Mouse (Mus musculus) bone marrow, adult 2 months (tissue): Measurements from ENCODE around the gene Pard3. TPM values are rescaled to one million over a fixed set of nuclear protein-coding genes. Genes with fewer than 3 reads are reported as not detected.

Experiments
- H3K27ac ChIP-seq: fragments of 200-500 bp; 2 replicates; pipeline ENCODE4 v1.5.1; 2012; ENCODE audit warnings: low read depth, mild to moderate bottlenecking, control low read depth, inconsistent platforms, low read length; ENCODE audit not compliant: control insufficient read depth, poor library complexity, insufficient read depth
- H3K4me1 ChIP-seq: fragments of 200-500 bp; 2 replicates; pipeline ENCODE4 v1.6.1; 2011; ENCODE audit warnings: low read length; ENCODE audit not compliant: control insufficient read depth, insufficient read depth
- H3K4me3 ChIP-seq: fragments of 200-500 bp; replicated peaks from 2 replicates; pipeline ENCODE3; 2011; ENCODE audit warnings: mild to moderate bottlenecking, low read depth, low read length, control low read depth; ENCODE audit not compliant: control insufficient read depth
- CTCF ChIP-seq: fragments of 200-500 bp; IDR thresholded peaks from 2 replicates; pipeline ENCODE4 v1.5.1; 2011; ENCODE audit warnings: low read length, control low read depth; ENCODE audit not compliant: control insufficient read depth, insufficient read depth
- POLR2A ChIP-seq: fragments of 200-500 bp; IDR thresholded peaks from 2 replicates; pipeline ENCODE4 v1.6.1; 2011; ENCODE audit warnings: low read depth, mild to moderate bottlenecking, control low read depth, low read length, borderline replicate concordance; ENCODE audit not compliant: control insufficient read depth
- WGBS: fragments of 180-500 bp; shearing (Covaris S2); methylation state at CpG from one replicate; pipeline ENCODE4 v1.1.7; 2018; 5-methylcytosine and 5-hydroxymethylcytosine counted together
- polyA plus RNA-seq: library from polyadenylated mRNA; stranded (reverse); fragments of >200 nt; gene quantifications from 2 replicates; pipeline ENCODE4 v1.2.4, GENCODE M21; 2011; ENCODE audit warnings: low replicate concordance; ENCODE audit not compliant: missing spikeins, insufficient read depth, insufficient read length

The Pard3 gene
- polyA plus RNA-seq, 1 experiment = 3.8 TPM

DNA sequence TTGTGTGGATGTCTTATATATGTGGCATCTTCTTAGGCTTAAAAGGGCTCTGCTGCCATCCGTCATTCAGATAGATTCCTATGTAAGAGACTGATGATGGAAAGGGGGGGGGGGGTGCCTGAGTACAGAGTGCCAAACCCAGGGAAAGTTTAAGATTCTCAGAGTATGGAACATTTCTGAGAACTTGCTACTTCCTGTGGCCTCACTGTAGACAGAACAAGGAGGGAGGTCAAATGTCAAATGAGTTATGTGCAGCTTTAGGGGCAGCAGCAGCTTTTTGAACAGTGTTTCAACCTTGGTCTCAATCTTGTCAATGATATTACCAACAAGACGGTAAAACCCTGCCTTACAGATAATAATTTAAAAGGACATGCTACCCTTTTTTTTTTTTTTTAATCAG, 367.5 kb downstream of the Pard3 start:
- WGBS = 79% methylated on average over 2 of the region's 2 CpGs
- H3K4me3 ChIP-seq = no peak overlapping the region

GRCm38 (mm10) chr8:127435975-127436374, 372.3 kb downstream of the Pard3 start:
- H3K4me1 ChIP-seq = peaks cover 3% of the 10 kb centered on the region; the same call in 1 of the 2 replicates
- no peak overlapping the region for H3K27ac ChIP-seq
- 83% methylated on average over 6 of the region's 6 CpGs for WGBS
- TF ChIP-seq POLR2A = no peak
- no peak for TF ChIP-seq CTCF
- H3K4me3 ChIP-seq = no peak overlapping the region

More for the DNA sequence above, 367.5 kb downstream of the Pard3 start:
- TF ChIP-seq CTCF (no peak), POLR2A (no peak)
- Histone ChIP-seq H3K27ac (no peak overlapping the region), H3K4me1 (no peaks in the 10 kb centered on the region)

GRCm38 (mm10) chr8:127437613-127438235, 374.0 kb downstream of the Pard3 start:
- Histone ChIP-seq H3K4me3 (no peak overlapping the region), H3K27ac (no peak overlapping the region), H3K4me1 (peaks cover 5% of the 10 kb centered on the region; the same call in 1 of the 2 replicates)
- 66% methylated on average over 5 of the region's 5 CpGs for WGBS
- TF ChIP-seq CTCF (no peak), POLR2A (no peak)

DNA sequence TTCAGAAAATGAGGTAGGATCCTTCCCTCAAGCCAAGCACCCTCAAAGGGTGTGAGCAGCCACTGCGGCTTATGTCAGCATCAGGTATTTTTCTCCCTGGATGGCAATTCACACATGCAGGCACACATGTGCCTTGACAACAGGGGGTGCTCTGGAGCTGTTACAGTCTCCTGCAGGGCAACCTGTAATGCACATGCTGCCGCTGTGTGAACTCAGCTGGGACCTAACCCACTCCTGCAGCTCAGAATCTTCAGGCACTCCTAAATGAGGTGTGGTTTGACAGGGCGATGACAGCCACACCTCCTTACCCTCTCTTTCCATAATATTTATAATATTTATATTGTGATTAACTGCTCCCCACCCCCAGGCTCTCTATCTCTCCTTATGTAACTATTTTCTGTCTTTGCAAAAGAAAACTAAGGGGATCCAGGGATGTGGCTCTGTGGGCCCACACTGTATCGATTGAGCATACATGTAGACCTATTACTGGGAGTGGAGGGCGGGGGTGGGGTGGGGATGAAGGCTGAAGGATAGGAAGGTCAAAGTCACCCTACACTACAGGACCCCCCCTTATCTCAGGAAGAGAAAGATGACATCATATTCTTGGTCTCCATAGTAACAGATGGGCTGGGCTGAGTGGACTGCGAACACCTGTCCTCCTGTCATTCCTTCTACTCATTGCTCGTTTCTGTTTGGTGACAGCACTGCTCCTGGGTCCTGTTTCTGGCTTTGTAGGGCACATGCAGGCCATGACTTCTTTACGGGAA, 375.1 kb downstream of the Pard3 start:
- Histone ChIP-seq H3K4me3 (no peak overlapping the region), H3K4me1 (peaks cover 6% of the 10 kb centered on the region; the same call in 1 of the 2 replicates), H3K27ac (no peak overlapping the region)
- TF ChIP-seq POLR2A (no peak), CTCF (peak; percentile 41; the same call in 1 of the 2 replicates)
- 75% methylated on average over 8 of the region's 8 CpGs for WGBS

DNA sequence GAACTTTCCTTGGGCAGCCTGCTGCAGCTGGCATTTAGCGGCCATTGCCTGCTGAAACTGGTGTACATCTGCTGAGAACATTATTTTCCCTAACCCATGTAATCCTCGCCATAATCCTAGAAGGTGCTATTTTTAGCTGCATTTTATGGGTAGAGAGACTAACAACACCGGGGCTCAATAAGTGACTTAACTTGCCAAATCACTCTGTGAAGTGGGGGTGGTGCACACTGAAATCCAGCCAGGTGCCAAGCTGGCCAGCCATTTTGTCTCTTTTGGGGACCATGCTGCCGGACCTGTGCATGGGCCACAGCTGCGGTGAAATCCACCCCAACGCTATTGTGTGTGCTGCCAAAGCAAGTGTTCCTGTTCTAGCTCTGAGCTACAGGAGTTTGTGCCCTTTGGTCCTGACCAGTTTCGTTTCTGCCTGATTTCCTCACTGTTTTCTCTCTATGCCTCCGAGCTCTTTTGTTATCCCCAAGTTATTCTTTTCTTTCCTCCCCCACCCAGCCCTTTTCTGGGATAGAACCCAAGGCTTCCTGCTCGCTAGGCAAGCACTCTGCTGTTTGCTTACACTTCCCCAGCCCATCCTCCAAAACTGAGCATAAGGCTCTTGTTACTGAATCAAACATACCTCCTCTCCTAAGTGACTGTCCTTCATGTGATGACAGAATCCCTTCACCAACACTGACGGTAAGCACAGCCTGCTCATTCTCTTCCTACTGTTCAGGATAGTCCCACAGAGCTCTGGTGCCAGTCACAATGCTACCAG, 375.9 kb downstream of the Pard3 start:
- Histone ChIP-seq H3K4me1 (peaks cover 6% of the 10 kb centered on the region; the same call in 1 of the 2 replicates), H3K27ac (no peak overlapping the region), H3K4me3 (no peak overlapping the region)
- TF ChIP-seq CTCF = no peak
- no peak for TF ChIP-seq POLR2A
- WGBS = 58% methylated on average over 10 of the region's 10 CpGs

GRCm38 (mm10) chr8:127440161-127440833, 376.6 kb downstream of the Pard3 start:
- TF ChIP-seq CTCF (no peak), POLR2A (no peak)
- peaks cover 6% of the 10 kb centered on the region; the same call in 1 of the 2 replicates for H3K4me1 ChIP-seq

DNA sequence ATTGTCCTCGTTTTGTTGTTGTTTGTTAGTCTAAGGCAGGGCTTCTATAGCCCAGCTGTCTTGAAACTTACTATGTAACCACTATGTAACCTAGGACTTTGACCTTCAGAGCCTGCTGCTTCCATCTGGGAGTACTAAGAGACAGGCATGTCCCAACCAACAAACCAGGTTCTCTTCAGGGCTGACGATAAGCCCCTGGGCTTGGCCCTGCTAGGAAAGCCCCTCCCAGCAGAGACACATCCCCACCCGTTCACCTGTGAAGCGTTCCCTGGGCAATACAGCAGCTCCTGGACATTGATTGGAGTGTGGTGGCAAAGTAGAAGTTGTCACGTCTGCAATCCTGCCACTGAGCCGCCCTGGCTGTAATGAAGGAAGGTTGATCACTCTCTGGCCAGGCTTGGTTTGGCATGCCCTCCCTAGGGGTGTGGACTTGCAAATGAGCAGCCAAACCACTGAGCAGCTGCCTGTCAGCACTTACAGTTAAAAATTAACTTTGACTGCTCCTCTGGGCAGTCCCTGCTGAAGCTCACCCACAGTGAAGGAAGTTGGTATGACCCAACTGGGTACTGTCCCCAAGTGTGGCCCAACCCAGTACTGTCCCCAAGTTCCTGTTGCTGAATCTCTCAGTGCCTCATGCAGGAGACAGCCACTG, 377.3 kb downstream of the Pard3 start:
- Histone ChIP-seq H3K27ac (peak overlapping the region; percentile 21; the same call in 1 of the 2 replicates), H3K4me1 (peaks cover 6% of the 10 kb centered on the region; the same call in 1 of the 2 replicates), H3K4me3 (peak overlapping the region; percentile 40)
- TF ChIP-seq CTCF (no peak), POLR2A (no peak)
- WGBS = 21% methylated on average over 6 of the region's 6 CpGs

More at GRCm38 (mm10) chr8:127440161-127440833, 376.6 kb downstream of the Pard3 start:
- 65% methylated on average over 9 of the region's 9 CpGs for WGBS
- Histone ChIP-seq H3K27ac (no peak overlapping the region), H3K4me3 (no peak overlapping the region)
